Mouse (Mus musculus): ENCODE data around the gene Tdgf1. TPM values are rescaled to one million over a fixed set of nuclear protein-coding genes. Genes with fewer than 3 reads are reported as not detected.

Gene Tdgf1
- polyA plus RNA-seq, 1 experiment from 2014 or later, result not detected

- Histone ChIP-seq H3K4me3 (ENCODE audit: low read depth, low read length) (no peak overlapping the region), H3K36me3 (ENCODE audit: control insufficient read depth, insufficient read depth, low read length) (no peaks in the 10 kb centered on the region), H3K9me3 (ENCODE audit: control insufficient read depth, low read length) (no peaks in the 10 kb centered on the region), H3K4me2 (no peak overlapping the region), H3K27ac (ENCODE audit: low read depth, low read length) (no peak overlapping the region), H3K27me3 (ENCODE audit: control insufficient read depth, insufficient read depth, low read length) (no peaks in the 10 kb centered on the region), H3K9ac (ENCODE audit: low read length) (no peak overlapping the region), H3K4me1 (ENCODE audit: control insufficient read depth, insufficient read depth, low read length) (no peaks in the 10 kb centered on the region)
- DNase-seq (ENCODE audit: low spot score, missing footprints) (no peak), ATAC-seq (ENCODE audit: low FRiP score) (no peak)
- WGBS, result 82% methylated on average over 12 of the region's 12 CpGs
Measured at GRCm38 (mm10) chr9:110933850-110934437, 12.0 kb downstream of the Tdgf1 start.

- no peak overlapping the region for H3K4me3 ChIP-seq (ENCODE audit: low read depth, low read length)
- no peaks in the 10 kb centered on the region for H3K36me3 ChIP-seq (ENCODE audit: control insufficient read depth, insufficient read depth, low read length)
- no peak overlapping the region for H3K4me2 ChIP-seq
- no peak overlapping the region for H3K9ac ChIP-seq (ENCODE audit: low read length)
- H3K9me3 ChIP-seq (ENCODE audit: control insufficient read depth, low read length), result no peaks in the 10 kb centered on the region
- H3K4me1 ChIP-seq (ENCODE audit: control insufficient read depth, insufficient read depth, low read length), result no peaks in the 10 kb centered on the region
- DNase-seq (ENCODE audit: low spot score, missing footprints), result no peak
- no peak for ATAC-seq (ENCODE audit: low FRiP score)
- H3K27me3 ChIP-seq (ENCODE audit: control insufficient read depth, insufficient read depth, low read length), result no peaks in the 10 kb centered on the region
- WGBS, result 81% methylated on average over 6 of the region's 6 CpGs
- no peak overlapping the region for H3K27ac ChIP-seq (ENCODE audit: low read depth, low read length)
Measured at GRCm38 (mm10) chr9:110931573-110931972, 14.4 kb downstream of the Tdgf1 start.

- ATAC-seq (ENCODE audit: low FRiP score) (no peak), DNase-seq (ENCODE audit: low spot score, missing footprints) (peak; percentile 96)
- 20% methylated on average over 7 of the region's 7 CpGs for WGBS
- Histone ChIP-seq H3K4me3 (ENCODE audit: low read depth, low read length) (no peak overlapping the region), H3K9ac (ENCODE audit: low read length) (no peak overlapping the region), H3K27me3 (ENCODE audit: control insufficient read depth, insufficient read depth, low read length) (no peaks in the 10 kb centered on the region), H3K27ac (ENCODE audit: low read depth, low read length) (no peak overlapping the region), H3K4me1 (ENCODE audit: control insufficient read depth, insufficient read depth, low read length) (no peaks in the 10 kb centered on the region), H3K4me2 (no peak overlapping the region), H3K36me3 (ENCODE audit: control insufficient read depth, insufficient read depth, low read length) (no peaks in the 10 kb centered on the region), H3K9me3 (ENCODE audit: control insufficient read depth, low read length) (no peaks in the 10 kb centered on the region)
Measured at GRCm38 (mm10) chr9:110922759-110923158, 23.2 kb downstream of the Tdgf1 start.

- Histone ChIP-seq H3K9me3 (ENCODE audit: control insufficient read depth, low read length) (no peaks in the 10 kb centered on the region), H3K4me3 (ENCODE audit: low read depth, low read length) (no peak overlapping the region), H3K4me1 (ENCODE audit: control insufficient read depth, insufficient read depth, low read length) (no peaks in the 10 kb centered on the region), H3K9ac (ENCODE audit: low read length) (no peak overlapping the region), H3K36me3 (ENCODE audit: control insufficient read depth, insufficient read depth, low read length) (no peaks in the 10 kb centered on the region), H3K4me2 (no peak overlapping the region), H3K27ac (ENCODE audit: low read depth, low read length) (no peak overlapping the region), H3K27me3 (ENCODE audit: control insufficient read depth, insufficient read depth, low read length) (no peaks in the 10 kb centered on the region)
- no peak for ATAC-seq (ENCODE audit: low FRiP score)
- 71% methylated on average over 15 of the region's 15 CpGs for WGBS
- DNase-seq (ENCODE audit: low spot score, missing footprints), result no peak
Measured at GRCm38 (mm10) chr9:110920665-110921419, 25.1 kb downstream of the Tdgf1 start.

- peak; percentile 49 for DNase-seq (ENCODE audit: low spot score, missing footprints)
Measured at GRCm38 (mm10) chr9:110916786-110917185, 29.2 kb downstream of the Tdgf1 start, which contains the start of gene Fam240a. Fam240a (minus strand) TSS chr9:110916861.

GRCm38 (mm10) chr9:110915466-110915865, 30.5 kb downstream of the Tdgf1 start:
- Histone ChIP-seq H3K36me3 (ENCODE audit: control insufficient read depth, insufficient read depth, low read length) (no peaks in the 10 kb centered on the region), H3K27me3 (ENCODE audit: control insufficient read depth, insufficient read depth, low read length) (no peaks in the 10 kb centered on the region), H3K4me2 (no peak overlapping the region), H3K9me3 (ENCODE audit: control insufficient read depth, low read length) (no peaks in the 10 kb centered on the region), H3K4me1 (ENCODE audit: control insufficient read depth, insufficient read depth, low read length) (no peaks in the 10 kb centered on the region), H3K27ac (ENCODE audit: low read depth, low read length) (no peak overlapping the region), H3K4me3 (ENCODE audit: low read depth, low read length) (no peak overlapping the region), H3K9ac (ENCODE audit: low read length) (no peak overlapping the region)
- ATAC-seq (ENCODE audit: low FRiP score) (no peak), DNase-seq (ENCODE audit: low spot score, missing footprints) (peak; percentile 61)
- 67% methylated on average over 8 of the region's 8 CpGs for WGBS

More at GRCm38 (mm10) chr9:110916786-110917185, 29.2 kb downstream of the Tdgf1 start, which contains the start of gene Fam240a:
- Histone ChIP-seq H3K27me3 (ENCODE audit: control insufficient read depth, insufficient read depth, low read length) (no peaks in the 10 kb centered on the region), H3K27ac (ENCODE audit: low read depth, low read length) (no peak within 1 kb of the TSS), H3K4me1 (ENCODE audit: control insufficient read depth, insufficient read depth, low read length) (no peaks in the 10 kb centered on the region), H3K9me3 (ENCODE audit: control insufficient read depth, low read length) (no peaks in the 10 kb centered on the region), H3K36me3 (ENCODE audit: control insufficient read depth, insufficient read depth, low read length) (no peaks in the 10 kb centered on the region), H3K4me3 (ENCODE audit: low read depth, low read length) (no peak within 1 kb of the TSS), H3K9ac (ENCODE audit: low read length) (no peak within 1 kb of the TSS), H3K4me2 (no peak within 1 kb of the TSS)
- no peak for ATAC-seq (ENCODE audit: low FRiP score)
- WGBS, result 90% methylated on average over 7 of the region's 7 CpGs

GRCm38 (mm10) chr9:110914631-110915236, 31.2 kb downstream of the Tdgf1 start:
- H3K36me3 ChIP-seq (ENCODE audit: control insufficient read depth, insufficient read depth, low read length), result no peaks in the 10 kb centered on the region
- peak; percentile 84 for DNase-seq (ENCODE audit: low spot score, missing footprints)
- ATAC-seq (ENCODE audit: low FRiP score), result no peak
- H3K4me2 ChIP-seq, result no peak overlapping the region
- H3K9me3 ChIP-seq (ENCODE audit: control insufficient read depth, low read length), result no peaks in the 10 kb centered on the region
- H3K9ac ChIP-seq (ENCODE audit: low read length), result no peak overlapping the region
- H3K27ac ChIP-seq (ENCODE audit: low read depth, low read length), result no peak overlapping the region
- H3K4me1 ChIP-seq (ENCODE audit: control insufficient read depth, insufficient read depth, low read length), result no peaks in the 10 kb centered on the region
- H3K4me3 ChIP-seq (ENCODE audit: low read depth, low read length), result no peak overlapping the region
- 62% methylated on average over 21 of the region's 21 CpGs for WGBS
- H3K27me3 ChIP-seq (ENCODE audit: control insufficient read depth, insufficient read depth, low read length), result no peaks in the 10 kb centered on the region

GRCm38 (mm10) chr9:110909371-110909967, 36.5 kb downstream of the Tdgf1 start:
- H3K36me3 ChIP-seq (ENCODE audit: control insufficient read depth, insufficient read depth, low read length), result no peaks in the 10 kb centered on the region
- ATAC-seq (ENCODE audit: low FRiP score) (no peak), DNase-seq (ENCODE audit: low spot score, missing footprints) (peak; percentile 33)
- H3K9me3 ChIP-seq (ENCODE audit: control insufficient read depth, low read length), result no peaks in the 10 kb centered on the region
- no peak overlapping the region for H3K27ac ChIP-seq (ENCODE audit: low read depth, low read length)
- H3K9ac ChIP-seq (ENCODE audit: low read length), result no peak overlapping the region
- no peaks in the 10 kb centered on the region for H3K27me3 ChIP-seq (ENCODE audit: control insufficient read depth, insufficient read depth, low read length)
- H3K4me3 ChIP-seq (ENCODE audit: low read depth, low read length), result no peak overlapping the region
- 83% methylated on average over 6 of the region's 6 CpGs for WGBS
- no peak overlapping the region for H3K4me2 ChIP-seq
- no peaks in the 10 kb centered on the region for H3K4me1 ChIP-seq (ENCODE audit: control insufficient read depth, insufficient read depth, low read length)

GRCm38 (mm10) chr9:110908631-110909016, 37.3 kb downstream of the Tdgf1 start:
- ATAC-seq (ENCODE audit: low FRiP score) (no peak), DNase-seq (ENCODE audit: low spot score, missing footprints) (no peak)
- Histone ChIP-seq H3K9me3 (ENCODE audit: control insufficient read depth, low read length) (no peaks in the 10 kb centered on the region), H3K36me3 (ENCODE audit: control insufficient read depth, insufficient read depth, low read length) (no peaks in the 10 kb centered on the region), H3K4me3 (ENCODE audit: low read depth, low read length) (no peak overlapping the region), H3K4me1 (ENCODE audit: control insufficient read depth, insufficient read depth, low read length) (no peaks in the 10 kb centered on the region), H3K9ac (ENCODE audit: low read length) (no peak overlapping the region), H3K4me2 (no peak overlapping the region), H3K27ac (ENCODE audit: low read depth, low read length) (no peak overlapping the region), H3K27me3 (ENCODE audit: control insufficient read depth, insufficient read depth, low read length) (no peaks in the 10 kb centered on the region)
- 92% methylated on average over 3 of the region's 3 CpGs for WGBS
